Mouse (Mus musculus) adrenal gland, postnatal 10 days (tissue): Measurements from ENCODE around the gene Lkaaear1. TPM values are rescaled to one million over a fixed set of nuclear protein-coding genes. Genes with fewer than 3 reads are reported as not detected.

Experiments
- DNase-seq: peaks from one replicate; pipeline ENCODE4 v3.0.0; 2021; ENCODE audit warnings: mixed read lengths
- total RNA-seq, 2 experiments: library from RNA; stranded (reverse); gene quantifications; 2 replicates each; pipeline ENCODE4 v1.2.3; 2021

Gene Lkaaear1
- total RNA-seq, 2 experiments from 2014 or later: not detected

- no peak for DNase-seq
Measured at GRCm38 (mm10) chr2:181653523-181653922, 44.7 kb downstream of the Lkaaear1 start.

GRCm38 (mm10) chr2:181653065-181653464 lies 45.2 kb downstream of the Lkaaear1 start:
- no peak for DNase-seq

- no peak for DNase-seq
Measured at GRCm38 (mm10) chr2:181648926-181649325, 49.3 kb downstream of the Lkaaear1 start.

Other genes starting within 250 kb of the Lkaaear1 start
- gene Zbtb46, start 239.0 kb downstream of the Lkaaear1 start, total RNA-seq: 10 to 100 TPM; 17.2 to 23.6 TPM
- gene Abhd16b, start 205.2 kb downstream of the Lkaaear1 start, total RNA-seq: not detected
- gene Tpd52l2, start 201.3 kb downstream of the Lkaaear1 start, total RNA-seq: 100 to 1,000 TPM in 1 of 2 experiments, 10 to 100 TPM in 1; 95.5 to 108 TPM
- 10 to 100 TPM; 89.0 to 91.5 TPM for gene Dnajc5, start 178.0 kb downstream of the Lkaaear1 start, total RNA-seq
- gene Uckl1, start 113.5 kb downstream of the Lkaaear1 start, total RNA-seq: 10 to 100 TPM; 55.1 to 86.5 TPM
- 10 to 100 TPM; 51.4 to 58.3 TPM for gene Prpf6, start 106.6 kb downstream of the Lkaaear1 start, total RNA-seq
- gene Zfp512b, start 105.6 kb downstream of the Lkaaear1 start, total RNA-seq: 10 to 100 TPM; 52.5 to 92.4 TPM
- 10 to 100 TPM in 1 of 2 experiments, 1 to 10 TPM in 1; 10.0 to 11.7 TPM for gene Samd10, start 99.2 kb downstream of the Lkaaear1 start, total RNA-seq
- not detected for gene Gm29797, start 41.4 kb downstream of the Lkaaear1 start, total RNA-seq
- gene Sox18, start 26.8 kb downstream of the Lkaaear1 start, total RNA-seq: 10 to 100 TPM; 59.1 to 62.5 TPM
- 10 to 100 TPM; 11.4 to 13.5 TPM for gene Tcea2, start 18.1 kb downstream of the Lkaaear1 start, total RNA-seq
- gene Rgs19, start 4.5 kb downstream of the Lkaaear1 start, total RNA-seq: 10 to 100 TPM; 22.4 to 23.7 TPM
- 1 to 10 TPM; 1.3 to 2.4 TPM for gene Oprl1, start 16.6 kb upstream of the Lkaaear1 start, total RNA-seq
- gene Myt1, start 64.9 kb upstream of the Lkaaear1 start, total RNA-seq: 1 to 10 TPM; 6.4 to 8.0 TPM
- 10 to 100 TPM; 54.3 to 63.2 TPM for gene Pcmtd2, start 139.4 kb upstream of the Lkaaear1 start, total RNA-seq
- gene Polr3k, start 165.9 kb upstream of the Lkaaear1 start, total RNA-seq: 10 to 100 TPM; 17.0 to 18.1 TPM